Mouse (Mus musculus): Measurements from ENCODE around the gene Slc6a1. TPM values are rescaled to one million over a fixed set of nuclear protein-coding genes. Genes with fewer than 3 reads are reported as not detected.

The Slc6a1 gene
- total and polyA plus RNA-seq, 3 experiments: 0.04 TPM; not detected in 2

DNA sequence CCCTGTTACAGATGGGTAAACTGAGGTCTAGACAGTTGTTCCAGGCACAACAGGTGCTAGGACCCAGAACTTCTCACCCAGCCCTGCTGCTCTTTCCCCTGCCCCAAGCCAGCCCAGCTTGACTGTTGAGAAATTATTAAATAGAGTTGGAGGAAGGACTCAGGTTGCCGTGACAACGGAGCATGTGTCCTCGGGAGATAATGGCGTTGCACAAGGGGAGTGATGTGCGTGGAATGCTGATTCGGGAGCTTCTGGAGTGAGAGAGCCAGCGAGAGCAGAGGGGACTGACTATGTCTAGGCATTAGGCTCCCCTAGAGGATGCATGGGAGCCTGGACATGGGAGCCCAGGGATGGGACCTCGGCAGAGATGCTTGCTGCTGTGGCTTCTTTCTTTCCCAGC is 7.7 kb downstream of the Slc6a1 start:
- DNase-seq (ENCODE audit: extremely low read depth): no peak
- Histone ChIP-seq H3K4me2 (ENCODE audit: insufficient read depth, low read depth, poor library complexity, severe bottlenecking) (no peak overlapping the region), H3K27me3 (replicated peaks) (peaks cover 90% of the 10 kb centered on the region), H3K36me3 (replicated peaks in 1 of 2; ENCODE audit: control insufficient read depth in 1 of 2, insufficient read depth in 1 of 2, low read length in 1 of 2) (no peaks in the 10 kb centered on the region), H3K9ac (ENCODE audit: insufficient read depth, low read depth) (no peak overlapping the region), H3K79me2 (replicated peaks; ENCODE audit: control insufficient read depth, extremely low read depth, insufficient read depth, poor library complexity, severe bottlenecking) (no peaks in the 10 kb centered on the region), H3K27ac (ENCODE audit: insufficient read depth, low read depth) (no peak overlapping the region), H3K4me3 (replicated peaks in 1 of 3; ENCODE audit: low read depth in 2 of 3, low read length in 2 of 3, poor library complexity in 1 of 3) (no peak overlapping the region), H3K4me1 (ENCODE audit: control insufficient read depth in 1 of 2, insufficient read depth in 2 of 2) (peaks cover 0 to 10% of the 10 kb centered on the region in 2 experiments; a peak in 1 of 4 replicates), H3K9me3 (replicated peaks; ENCODE audit: low read length) (no peaks in the 10 kb centered on the region)
- in situ Hi-C loops (cut with MboI; ENCODE audit: low pct_ligation_motif_present, low pct_unique_long_range_greater_than_20kb, low sequenced_read_pairs): no loop called here
- dilution Hi-C loops (cut with MboI; ENCODE audit: extremely low pct_ligation_motif_present, extremely low pct_unique_long_range_greater_than_20kb, low sequenced_read_pairs): no loop called here
- no peak for TF ChIP-seq MYC (IDR thresholded peaks at IDR 0.05; ENCODE audit: low read depth, low read length)
- no peak for TF ChIP-seq EP300 (IDR thresholded peaks at IDR 0.05; ENCODE audit: low read length)
- no peak for TF ChIP-seq KAT2A (IDR thresholded peaks at IDR 0.05; ENCODE audit: insufficient replicate concordance, low read length)
- TF ChIP-seq ZC3H11A (IDR thresholded peaks at IDR 0.05; ENCODE audit: low read depth, low read length): no peak
- TF ChIP-seq E2F4 (IDR thresholded peaks at IDR 0.05; ENCODE audit: insufficient replicate concordance, low read depth, low read length): no peak
- no peak for TF ChIP-seq MEF2A (IDR thresholded peaks at IDR 0.05; ENCODE audit: borderline replicate concordance, low read depth, low read length)
- TF ChIP-seq ZKSCAN1 (IDR thresholded peaks at IDR 0.05; ENCODE audit: borderline replicate concordance, low read depth, low read length): no peak
- TF ChIP-seq USF1 (IDR thresholded peaks at IDR 0.05; ENCODE audit: low read depth, low read length): no peak
- no peak for TF ChIP-seq MXI1 (IDR thresholded peaks at IDR 0.05; ENCODE audit: low read depth, low read length)
- no peak for TF ChIP-seq PAX5 (IDR thresholded peaks at IDR 0.05; ENCODE audit: low read length)

DNA sequence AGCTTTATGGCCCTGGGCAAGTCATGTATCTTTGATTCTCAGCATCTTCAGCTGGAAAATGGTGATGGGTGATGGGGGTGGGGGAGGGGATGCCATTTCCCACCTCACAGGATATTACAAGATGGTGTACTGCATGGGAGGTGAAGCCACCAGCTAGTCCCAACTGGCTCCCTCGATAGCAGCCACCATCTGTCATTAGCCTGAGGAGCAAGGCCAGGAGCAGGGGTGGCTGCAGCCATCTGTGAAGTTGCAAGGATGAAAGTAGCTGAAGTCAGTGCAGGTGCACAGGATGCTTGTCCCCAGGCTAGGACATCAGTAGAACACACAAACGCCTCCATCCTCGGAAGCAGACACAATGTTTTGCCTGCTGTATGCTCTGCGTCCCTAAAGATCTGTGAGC is 8.5 kb downstream of the Slc6a1 start:
- H3K4me2 ChIP-seq (ENCODE audit: insufficient read depth, low read depth, poor library complexity, severe bottlenecking): no peak overlapping the region
- dilution Hi-C loops (cut with MboI; ENCODE audit: extremely low pct_ligation_motif_present, extremely low pct_unique_long_range_greater_than_20kb, low sequenced_read_pairs) (no loop called here), in situ Hi-C loops (cut with MboI; ENCODE audit: low pct_ligation_motif_present, low pct_unique_long_range_greater_than_20kb, low sequenced_read_pairs) (no loop called here)
- H3K9ac ChIP-seq (ENCODE audit: insufficient read depth, low read depth): no peak overlapping the region
- no peaks in the 10 kb centered on the region for H3K79me2 ChIP-seq (replicated peaks; ENCODE audit: control insufficient read depth, extremely low read depth, insufficient read depth, poor library complexity, severe bottlenecking)
- H3K36me3 ChIP-seq (replicated peaks in 1 of 2; ENCODE audit: control insufficient read depth in 1 of 2, insufficient read depth in 1 of 2, low read length in 1 of 2): no peaks in the 10 kb centered on the region
- no peak overlapping the region for H3K27ac ChIP-seq (ENCODE audit: insufficient read depth, low read depth)
- no peak for DNase-seq (ENCODE audit: extremely low read depth)
- H3K4me3 ChIP-seq (replicated peaks in 1 of 3; ENCODE audit: low read depth in 2 of 3, low read length in 2 of 3, poor library complexity in 1 of 3): no peak overlapping the region
- no peaks in the 10 kb centered on the region for H3K9me3 ChIP-seq (replicated peaks; ENCODE audit: low read length)
- H3K27me3 ChIP-seq (replicated peaks): peaks cover 89% of the 10 kb centered on the region
- H3K4me1 ChIP-seq (ENCODE audit: control insufficient read depth in 1 of 2, insufficient read depth in 2 of 2): peaks cover 0 to 10% of the 10 kb centered on the region in 2 experiments; a peak in 1 of 4 replicates
- TF ChIP-seq TBP (conservative IDR thresholded peaks at IDR 0.05; ENCODE audit: low read depth, low read length) (no peak), JUND (conservative IDR thresholded peaks at IDR 0.05; ENCODE audit: low read depth, low read length) (no peak), ELF1 (IDR thresholded peaks at IDR 0.05; ENCODE audit: low read depth, low read length) (no peak), PAX5 (IDR thresholded peaks at IDR 0.05; ENCODE audit: low read length) (no peak), ETS1 (conservative IDR thresholded peaks at IDR 0.05; ENCODE audit: low read depth, low read length) (no peak), MAX (IDR thresholded peaks at IDR 0.05; ENCODE audit: low read length) (no peak), EP300 (IDR thresholded peaks at IDR 0.05; ENCODE audit: low read length) (no peak), UBTF (IDR thresholded peaks at IDR 0.05; ENCODE audit: low read depth, low read length) (no peak)
